Mouse (Mus musculus) heart, postnatal 14 days (tissue): ENCODE measurements around the gene Fbxo33. TPM values are rescaled to one million over a fixed set of nuclear protein-coding genes. Genes with fewer than 3 reads are reported as not detected.
"Not testable (repeated sequence)": the region's sequence is repeated elsewhere in the genome, so short reads cannot be mapped to it uniquely, and the experiment has no call there.

Experiments
- DNase-seq, 2 experiments: peaks; one replicate each; pipeline ENCODE4 v3.0.0; 2021 to 2022
- intact Hi-C: fragments of 180-260 bp; cut with DNase I; formaldehyde crosslinking; loops from one replicate; pipeline ENCODE4 v1.15.1; 2025
- long read RNA-seq, 2 experiments: library from polyadenylated mRNA; stranded (forward); transcript quantifications; one replicate each; pipeline ENCODE4 v2.0.0; 2021
- total RNA-seq, 2 experiments: library from RNA; stranded (reverse); gene quantifications; 2 replicates each; pipeline ENCODE4 v1.2.3; 2021

Fbxo33 gene
- 1 to 10 TPM; 8.1 to 9.2 TPM for total RNA-seq
- long read RNA-seq, experiment 1, transcript Fbxo33-201 (4 exons, 3,688 nt) = major isoform, 5 of 6 reads
- long read RNA-seq, experiment 1, partial matches to known transcripts = 0 of 6 reads
- long read RNA-seq, experiment 1, other reads (novel, unspliced or antisense) = 1 of 6 reads
- long read RNA-seq, experiment 2, partial matches to known transcripts = 0 of 4 reads
- long read RNA-seq, experiment 2, other reads (novel, unspliced or antisense) = 1 of 4 reads

DNA sequence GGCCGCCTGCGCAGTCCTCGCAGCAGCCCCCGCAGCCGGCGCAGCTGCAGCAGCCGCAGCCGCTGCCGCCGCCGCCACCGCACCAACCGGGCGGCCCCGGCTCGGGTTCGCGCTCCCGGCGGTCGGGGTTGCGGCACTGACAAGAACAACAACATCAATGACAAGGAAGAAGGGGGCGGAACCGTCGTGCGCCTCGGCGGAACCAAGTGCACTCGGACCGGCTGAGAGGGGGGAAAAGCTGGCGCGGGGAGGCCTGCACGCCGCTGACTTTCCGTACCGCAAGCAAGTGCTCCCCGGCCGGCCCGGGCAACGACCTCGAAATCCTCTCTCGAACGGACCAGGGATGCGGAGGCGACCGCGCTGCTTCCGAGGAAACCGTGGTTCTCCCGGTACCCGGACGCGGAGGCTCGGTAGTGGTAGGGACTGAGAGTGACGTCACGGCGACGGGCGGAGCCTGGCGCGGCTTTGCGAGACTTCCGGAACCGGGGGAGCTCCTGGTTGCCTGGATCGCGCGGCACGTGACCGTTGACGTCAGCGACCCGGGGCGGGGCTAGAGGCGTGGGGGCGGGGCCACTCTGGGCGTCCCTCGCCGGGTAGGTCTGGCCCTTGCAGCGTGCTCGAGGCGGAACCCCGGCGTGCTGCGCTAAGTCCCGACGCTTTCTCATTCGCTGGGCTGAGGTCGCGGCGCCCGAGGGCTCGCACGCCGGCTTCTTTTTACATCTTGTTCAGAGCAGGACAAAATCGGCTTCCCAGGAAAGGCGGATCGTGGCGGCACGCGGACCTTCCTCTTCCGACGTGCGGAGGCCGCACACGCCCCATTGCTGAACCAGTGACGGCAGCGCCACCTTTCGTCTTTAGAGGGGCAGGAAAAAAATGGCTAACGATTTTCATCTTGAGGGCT, at the start of gene Fbxo33:
Gene Fbxo33, minus strand, starts transcription at position 401 of the 901 bp plus-strand sequence.
- peak; percentile 95 to 97 for DNase-seq
- intact Hi-C loops = loop anchor here (2.0 to 5.0 kb wide), 3 partner anchors 89 to 207 kb away; partner anchors contain the start of genes Gemin2, Pnn and Sec23a

- DNase-seq = no peak
- intact Hi-C loops = no loop called here
These were observed 46.4 kb upstream of the Fbxo33 start for GRCm38 (mm10) chr12:59265942-59266231.

DNA sequence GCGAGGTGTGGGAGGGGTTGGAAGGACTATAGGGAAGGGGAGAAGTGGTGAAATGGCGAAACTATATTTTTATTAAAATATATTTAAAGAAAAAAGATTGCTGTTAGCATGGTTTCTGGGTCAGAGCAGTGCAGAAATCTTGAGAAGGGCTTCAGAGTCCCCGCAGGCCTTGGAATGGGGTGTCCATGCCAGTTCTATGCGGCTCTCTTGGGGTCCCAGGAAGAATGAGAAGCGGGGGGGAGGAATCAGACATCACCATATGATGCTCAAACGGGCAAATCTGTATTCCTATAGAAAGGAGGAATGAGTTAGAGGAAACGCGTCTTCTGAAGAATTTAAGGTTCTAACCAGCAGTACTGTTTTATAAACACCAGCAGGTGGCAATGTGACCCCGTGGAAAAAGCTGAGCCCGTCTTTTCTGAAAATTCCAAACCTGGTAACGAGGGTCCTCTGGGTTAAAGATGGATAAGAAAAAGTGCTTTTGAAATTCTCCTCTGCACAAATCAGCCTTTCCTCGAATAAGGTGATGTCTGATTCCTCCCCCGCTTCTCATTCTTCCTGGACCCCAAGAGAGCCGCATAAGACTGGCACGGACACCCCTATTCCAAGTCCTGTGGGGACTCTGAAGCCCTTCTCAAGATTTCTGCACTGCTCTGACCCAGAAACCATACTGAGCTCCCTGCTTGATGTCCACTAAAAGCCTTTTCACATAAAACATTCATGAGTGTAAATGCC, 45.8 kb upstream of the Fbxo33 start:
- DNase-seq = peak in 1 of 2 experiments; percentile 26
- intact Hi-C loops = no loop called here

GRCm38 (mm10) chr12:59262841-59263240, 43.3 kb upstream of the Fbxo33 start:
- intact Hi-C loops = no loop called here
- DNase-seq = no peak

DNA sequence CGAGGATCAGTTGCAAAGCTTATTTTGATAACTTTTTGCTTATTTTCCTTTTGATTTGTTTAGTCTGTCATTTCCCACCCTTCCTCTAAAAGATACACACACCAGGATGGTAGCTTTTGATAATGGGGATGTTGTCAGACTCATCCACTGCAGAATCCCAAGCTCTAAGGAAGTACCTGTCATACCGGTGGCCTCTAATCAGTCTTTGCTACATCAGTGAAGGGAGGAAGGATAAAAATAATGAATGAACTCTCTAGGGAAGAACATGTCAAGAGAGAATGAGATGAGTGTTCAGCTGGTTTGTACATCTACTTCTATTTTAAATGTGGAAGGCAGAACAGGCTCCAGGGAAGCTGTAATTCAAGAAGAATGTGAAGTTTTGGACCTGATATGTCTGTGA, 41.3 kb upstream of the Fbxo33 start:
- no peak for DNase-seq
- intact Hi-C loops = no loop called here

DNA sequence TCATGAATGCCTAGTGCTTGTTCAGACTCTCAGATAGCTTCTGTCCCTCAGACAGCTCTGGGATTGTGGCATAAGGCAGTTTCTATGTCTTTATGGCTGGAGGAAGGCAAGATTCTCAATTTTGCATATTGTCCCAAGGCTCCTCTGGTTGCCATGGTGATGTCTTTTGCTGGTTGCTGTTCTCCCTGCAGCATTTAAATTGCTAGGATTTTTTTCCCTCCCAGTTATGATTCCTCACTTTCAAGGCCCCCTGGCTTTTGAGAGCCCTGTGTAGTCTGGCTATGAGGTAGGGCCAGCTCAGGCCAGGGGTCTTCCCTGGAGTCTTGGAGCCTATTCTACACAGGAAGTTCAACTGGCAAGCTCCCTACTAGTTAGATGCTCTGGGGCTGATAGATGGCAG, 40.8 kb upstream of the Fbxo33 start:
- intact Hi-C loops = no loop called here
- DNase-seq = no peak

- DNase-seq = no peak
- intact Hi-C loops = no loop called here
These were observed 39.5 kb upstream of the Fbxo33 start for GRCm38 (mm10) chr12:59259015-59259414.

DNA sequence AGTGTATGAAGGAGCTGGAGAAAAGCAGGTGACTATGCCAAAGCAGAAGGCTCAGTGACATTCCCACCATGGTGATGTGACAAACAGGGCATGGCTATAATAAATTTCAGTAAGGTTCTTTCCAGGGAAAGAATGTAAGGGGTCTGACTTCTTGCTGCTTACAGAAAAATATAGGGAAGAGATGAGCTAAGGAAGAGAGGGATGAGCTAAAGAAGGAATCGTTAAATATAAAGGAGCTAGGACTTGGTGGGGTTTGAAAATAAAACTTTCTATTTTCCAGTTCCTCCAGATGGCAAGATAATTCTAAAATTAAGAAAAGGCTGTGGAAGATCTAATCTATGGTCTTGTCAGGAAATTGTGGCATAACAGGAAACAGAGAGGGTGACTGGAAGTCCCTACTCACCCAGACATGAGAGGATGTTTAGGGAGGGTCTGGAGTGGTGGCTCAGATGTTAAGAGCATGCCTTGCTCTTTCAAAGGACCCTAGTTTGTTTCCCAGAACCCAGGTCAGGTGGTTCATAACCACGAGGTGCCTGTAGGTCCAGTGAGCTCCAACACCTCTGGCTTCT, 30.8 kb upstream of the Fbxo33 start:
- intact Hi-C loops = no loop called here
- DNase-seq = no peak

DNA sequence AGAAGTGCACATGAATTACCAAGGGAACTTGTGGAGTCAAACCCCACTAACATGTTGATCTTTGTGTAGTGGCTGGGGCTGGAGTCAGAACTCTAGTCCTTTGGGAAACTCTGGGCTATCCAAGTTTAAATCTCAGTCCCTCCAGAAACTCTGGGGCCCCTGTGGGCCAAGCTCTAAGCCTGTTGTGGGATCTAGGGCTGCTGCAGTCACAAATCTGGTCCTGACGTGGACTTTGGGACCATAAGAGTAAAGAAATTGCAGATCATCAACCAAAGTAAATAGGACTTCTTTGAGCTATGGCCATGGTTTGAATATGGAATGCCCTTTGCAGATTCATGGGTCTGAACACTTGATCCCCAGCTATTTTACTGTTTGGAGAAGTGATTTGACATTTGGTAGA, 29.4 kb upstream of the Fbxo33 start:
- intact Hi-C loops = no loop called here
- no peak for DNase-seq

GRCm38 (mm10) chr12:59241031-59241430, 21.5 kb upstream of the Fbxo33 start:
- DNase-seq, intact Hi-C loops: not testable (repeated sequence)

- intact Hi-C loops = no loop called here
- no peak for DNase-seq
These were observed 18.9 kb upstream of the Fbxo33 start for GRCm38 (mm10) chr12:59238434-59238833.

GRCm38 (mm10) chr12:59228401-59228800, 8.9 kb upstream of the Fbxo33 start:
- intact Hi-C loops = no loop called here
- DNase-seq = no peak

GRCm38 (mm10) chr12:59218640-59219321, 744 bp downstream of the Fbxo33 start:
- intact Hi-C loops = loop anchor here (2.0 to 5.0 kb wide), 3 partner anchors 88 to 206 kb away; partner anchors contain the start of genes Gemin2, Pnn and Sec23a
- peak in 1 of 2 experiments; percentile 42 for DNase-seq

- intact Hi-C loops = loop anchor here (5.0 kb wide), 2 partner anchors 150 to 205 kb away; partner anchors contain the start of genes Gemin2, Pnn and Sec23a
- DNase-seq = no peak
These were observed 2.2 kb downstream of the Fbxo33 start for GRCm38 (mm10) chr12:59217331-59217730.

- intact Hi-C loops = loop anchor here (5.0 kb wide), 2 partner anchors 149 to 204 kb away; partner anchors contain the start of genes Gemin2, Pnn and Sec23a
- DNase-seq = no peak
These were observed 2.8 kb downstream of the Fbxo33 start for GRCm38 (mm10) chr12:59216676-59217266.

DNA sequence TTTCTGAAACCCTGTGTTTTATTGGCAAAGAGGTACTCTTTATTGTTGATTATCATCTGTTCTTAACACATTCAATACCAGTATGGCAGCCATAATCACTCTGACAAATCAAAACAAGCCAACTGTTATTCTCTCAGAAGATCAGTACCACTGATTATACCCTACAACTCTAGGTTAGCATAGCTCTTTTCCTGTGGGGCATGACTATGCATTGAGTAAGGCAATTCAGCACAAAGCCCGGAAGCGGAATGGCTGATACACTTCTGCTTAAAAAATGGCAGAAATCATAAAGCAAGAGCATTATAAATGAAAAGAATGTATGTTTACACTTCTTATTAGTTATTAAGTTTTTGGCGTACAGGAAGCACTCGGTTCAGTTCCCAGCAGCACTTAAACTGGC, 3.3 kb downstream of the Fbxo33 start:
- DNase-seq = no peak
- intact Hi-C loops = loop anchor here (5.0 kb wide), 2 partner anchors 149 to 204 kb away; partner anchors contain the start of genes Gemin2, Pnn and Sec23a

GRCm38 (mm10) chr12:59207814-59208213, 11.7 kb downstream of the Fbxo33 start:
- no peak for DNase-seq
- intact Hi-C loops = no loop called here

GRCm38 (mm10) chr12:59207000-59207390, 12.5 kb downstream of the Fbxo33 start:
- intact Hi-C loops = no loop called here
- DNase-seq = no peak

DNA sequence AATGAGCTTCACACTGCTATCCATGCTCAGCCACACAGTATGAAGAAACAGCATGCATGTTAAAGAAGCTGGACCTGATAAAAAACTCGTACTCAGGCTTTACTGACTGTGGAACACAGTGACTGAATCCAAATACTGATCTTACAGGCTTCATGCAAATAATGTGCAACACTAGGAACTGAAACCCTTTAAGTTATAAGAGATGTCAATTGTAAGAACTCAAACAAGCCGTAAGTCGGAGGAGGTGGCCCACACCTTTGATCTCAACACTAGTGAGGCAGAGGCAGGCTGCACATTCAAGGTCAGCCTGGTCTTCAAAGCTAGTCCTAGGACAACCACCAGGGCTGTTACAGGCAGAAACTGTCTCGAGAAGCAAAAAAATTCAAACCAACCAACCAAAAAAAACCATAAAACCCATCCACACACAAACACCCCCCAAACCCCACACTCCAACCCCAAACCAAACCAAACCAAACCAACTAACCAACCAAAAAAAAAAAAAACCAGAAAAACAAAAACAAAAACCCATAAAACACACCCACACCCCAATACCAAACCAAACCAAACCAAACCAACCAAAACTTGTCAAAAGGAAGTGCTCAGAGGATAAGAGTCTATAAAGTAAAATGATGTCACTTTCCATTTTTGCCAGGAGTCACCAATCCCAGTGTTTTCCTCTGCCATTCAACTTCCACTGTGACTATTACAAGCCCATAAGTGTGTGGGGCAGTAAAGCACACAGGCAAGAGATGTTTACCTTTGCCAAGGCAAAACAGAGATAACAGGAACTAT, 13.1 kb downstream of the Fbxo33 start:
- intact Hi-C loops = no loop called here
- DNase-seq = no peak
